Mouse (Mus musculus) central nervous system, embryonic 11.5 days (tissue): ENCODE measurements around the gene Ccdc107. TPM values are rescaled to one million over a fixed set of nuclear protein-coding genes. Genes with fewer than 3 reads are reported as not detected.

Experiments used
- polyA plus RNA-seq: library from polyadenylated mRNA; depleted of rRNA; stranded (reverse); fragments of >200 nt; gene quantifications from 2 replicates; pipeline ENCODE4 v1.2.3, GENCODE M21; 2012; rRNA removed

Gene Ccdc107
- 46.4 and 49.4 TPM in 2 replicates for polyA plus RNA-seq

GRCm38 (mm10) chr4:43492821-43493185, at the start of gene Ccdc107:
Gene Ccdc107 (plus strand): TSS chr4:43492900.

GRCm38 (mm10) chr4:43454041-43454836, 38.5 kb upstream of the Ccdc107 start, which contains the start of gene Cd72:
Gene Cd72 (minus strand): TSS chr4:43454628.

GRCm38 (mm10) chr4:43483535-43484091, 9.1 kb upstream of the Ccdc107 start, which contains the start of gene Sit1:
Gene Sit1 (minus strand): TSS chr4:43483734.

DNA sequence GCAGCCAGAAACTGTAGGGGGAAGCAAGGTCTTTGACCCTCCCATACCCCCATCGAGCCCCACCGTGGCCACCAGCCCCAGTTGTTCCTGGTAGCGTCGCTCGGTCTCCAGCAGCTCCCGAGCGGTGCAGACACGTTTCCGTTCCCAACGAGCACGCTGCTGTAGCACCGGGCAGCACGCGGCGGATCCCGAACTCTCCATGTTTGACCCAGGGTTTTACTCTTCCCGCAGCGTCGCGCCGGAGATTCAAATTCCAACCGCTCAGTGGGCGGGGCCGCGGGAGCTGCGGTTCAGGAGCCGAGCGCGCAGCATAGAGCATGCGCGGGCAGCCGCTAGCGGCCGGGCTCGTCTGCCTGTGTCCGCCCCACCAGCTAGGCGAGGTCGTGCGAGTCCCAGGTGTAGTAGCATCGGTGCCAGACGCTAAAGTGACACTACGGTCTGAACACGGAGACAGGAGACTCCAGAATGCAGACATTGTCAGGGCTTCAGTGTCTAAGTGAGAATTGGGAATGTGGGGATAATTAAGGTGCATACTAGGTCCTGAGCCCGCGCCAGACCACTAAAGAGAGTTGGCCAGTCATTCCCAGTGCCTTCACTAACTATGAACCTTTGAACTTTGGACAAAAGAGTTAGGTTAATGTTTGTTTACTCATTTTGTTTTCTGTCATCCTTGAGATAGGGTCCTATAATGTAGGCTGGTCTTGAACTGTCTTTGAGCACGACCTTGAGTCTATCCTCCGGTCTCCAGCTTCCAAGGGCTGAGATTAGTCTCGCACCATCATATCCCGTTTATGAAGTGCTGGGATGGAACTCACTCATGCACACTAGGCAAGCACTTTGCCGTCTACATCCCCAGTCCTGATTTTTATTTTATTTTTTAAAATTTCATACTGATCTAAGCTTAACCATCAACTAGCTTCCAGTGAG, 7.0 kb downstream of the Ccdc107 start, which contains the start of gene Arhgef39:
TSS of gene Arhgef39 (minus strand) at position 289 of the 927 bp plus-strand sequence.

GRCm38 (mm10) chr4:43506536-43507185, 14.0 kb downstream of the Ccdc107 start, which contains the start of gene Car9:
Gene Car9 (plus strand): TSS chr4:43506966.

Other genes with a start within 250 kb of the Ccdc107 start
- 0.83 and 0.85 TPM in 2 replicates for gene Atp8b5, start 225.7 kb upstream of the Ccdc107 start, polyA plus RNA-seq
- gene Rusc2, start 110.9 kb upstream of the Ccdc107 start, polyA plus RNA-seq, result 19.6 and 21.4 TPM in 2 replicates
- 0.46 and 0.47 TPM in 2 replicates for gene Fam166b, start 63.8 kb upstream of the Ccdc107 start, polyA plus RNA-seq
- gene Tesk1, start 51.0 kb upstream of the Ccdc107 start, polyA plus RNA-seq, result 43.3 and 45.3 TPM in 2 replicates
- gene Cd72, start 38.3 kb upstream of the Ccdc107 start, polyA plus RNA-seq, result 0.35 and 0.38 TPM in 2 replicates
- not detected in 2 replicates for gene Sit1, start 9.2 kb upstream of the Ccdc107 start, polyA plus RNA-seq
- 41.5 and 64.0 TPM in 2 replicates for gene Arhgef39, start 6.8 kb downstream of the Ccdc107 start, polyA plus RNA-seq
- 0.37 and 1.3 TPM in 2 replicates for gene Car9, start 14.1 kb downstream of the Ccdc107 start, polyA plus RNA-seq
- gene Tpm2, start 30.9 kb downstream of the Ccdc107 start, polyA plus RNA-seq, result 83.2 and 109 TPM in 2 replicates
- 34.6 and 40.8 TPM in 2 replicates for gene Creb3, start 69.4 kb downstream of the Ccdc107 start, polyA plus RNA-seq
- 52.5 and 57.8 TPM in 2 replicates for gene Tln1, start 69.8 kb downstream of the Ccdc107 start, polyA plus RNA-seq
- gene Rgp1, start 85.8 kb downstream of the Ccdc107 start, polyA plus RNA-seq, result 42.0 and 62.0 TPM in 2 replicates
- gene Gba2, start 86.0 kb downstream of the Ccdc107 start, polyA plus RNA-seq, result 47.6 and 49.0 TPM in 2 replicates
- 0.10 and 0.17 TPM in 2 replicates for gene Msmp, start 91.6 kb downstream of the Ccdc107 start, polyA plus RNA-seq
- 45.5 and 61.8 TPM in 2 replicates for gene Npr2, start 139.0 kb downstream of the Ccdc107 start, polyA plus RNA-seq
- gene Spag8, start 160.7 kb downstream of the Ccdc107 start, polyA plus RNA-seq, result 2.9 and 3.2 TPM in 2 replicates
- 53.7 and 54.7 TPM in 2 replicates for gene Hint2, start 163.6 kb downstream of the Ccdc107 start, polyA plus RNA-seq
- 13.2 and 15.3 TPM in 2 replicates for gene Tmem8b, start 176.1 kb downstream of the Ccdc107 start, polyA plus RNA-seq
- gene Fam221b, start 176.2 kb downstream of the Ccdc107 start, polyA plus RNA-seq, result 0.21 and 0.22 TPM in 2 replicates
- not detected in 2 replicates for gene Olfr70, start 207.9 kb downstream of the Ccdc107 start, polyA plus RNA-seq
- not detected in 2 replicates for gene Olfr71, start 217.4 kb downstream of the Ccdc107 start, polyA plus RNA-seq
- 0.16 and 0.17 TPM in 2 replicates for gene Hrct1, start 234.3 kb downstream of the Ccdc107 start, polyA plus RNA-seq
- gene Spaar, start 237.1 kb downstream of the Ccdc107 start, polyA plus RNA-seq, result 0.02 and 0.06 TPM in 2 replicates